Mouse (Mus musculus): ENCODE data around the gene Akt2.

DNA sequence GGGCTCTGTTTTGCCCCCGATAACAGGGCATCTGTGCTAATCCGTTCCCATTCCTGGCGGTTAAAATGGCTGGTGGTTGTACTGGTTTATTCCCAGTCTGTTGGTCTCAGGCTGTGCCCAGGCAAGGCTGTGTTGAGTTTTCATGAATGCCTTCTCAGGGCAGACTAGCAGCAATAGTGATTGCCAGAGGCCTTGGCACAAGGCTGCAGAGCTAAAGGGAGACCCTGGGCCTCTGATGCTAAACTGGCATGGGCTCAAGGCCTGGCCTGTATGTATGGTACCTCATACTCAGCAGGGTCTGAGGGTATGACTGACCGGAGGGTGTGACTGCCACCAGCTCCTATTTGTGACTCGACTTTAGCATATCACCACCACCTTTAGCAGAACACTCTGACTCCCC lies 19.5 kb downstream of the Akt2 start:
- TF ChIP-seq CTCF (IDR thresholded peaks at IDR 0.05; ENCODE audit: borderline replicate concordance, control insufficient read depth, extremely low read depth, insufficient read depth, low read length, poor library complexity) (no peak), POLR2A (IDR thresholded peaks at IDR 0.05; ENCODE audit: control insufficient read depth, extremely low read depth, insufficient read depth, low read length, poor library complexity) (no peak)

All from thymus, adult 2 months (tissue).